Mouse (Mus musculus): Measurements from ENCODE around the gene Olfr105-ps.

Gene Olfr105-ps

DNA sequence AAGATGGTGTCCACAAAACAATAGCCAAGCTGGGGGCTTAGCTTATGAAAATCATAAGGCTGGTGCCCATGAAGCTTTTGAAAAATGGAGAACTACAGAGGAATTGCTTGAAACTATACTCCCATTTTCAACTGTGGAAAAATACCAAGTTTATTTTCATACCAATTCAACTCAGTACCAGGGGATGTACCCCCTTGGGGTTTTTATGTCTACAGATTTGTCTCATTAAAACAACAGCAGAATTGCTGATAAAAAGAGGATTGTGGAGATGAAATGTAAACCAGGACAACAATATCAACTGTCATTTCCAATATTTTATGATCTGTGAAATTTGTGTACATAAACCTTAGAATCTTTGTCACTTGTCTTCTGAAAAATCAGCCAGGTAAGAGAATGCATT is at the start of gene Olfr105-ps:
TSS of gene Olfr105-ps (plus strand) at position 301 of the 400 bp plus-strand sequence.
- in situ Hi-C loops (cut with MboI, MseI), result no loop called here

GRCm38 (mm10) chr17:37339598-37339997 is 39.2 kb upstream of the Olfr105-ps start, which contains the start of gene Olfr103:
Olfr103 (minus strand) TSS chr17:37339698.
- in situ Hi-C loops (cut with MboI, MseI), result no loop called here

- in situ Hi-C loops (cut with MboI, MseI), result no loop called here
Observed at GRCm38 (mm10) chr17:37359282-37359681, 19.6 kb upstream of the Olfr105-ps start, which contains the start of gene Olfr104-ps. Olfr104-ps (plus strand) TSS chr17:37359582.

DNA sequence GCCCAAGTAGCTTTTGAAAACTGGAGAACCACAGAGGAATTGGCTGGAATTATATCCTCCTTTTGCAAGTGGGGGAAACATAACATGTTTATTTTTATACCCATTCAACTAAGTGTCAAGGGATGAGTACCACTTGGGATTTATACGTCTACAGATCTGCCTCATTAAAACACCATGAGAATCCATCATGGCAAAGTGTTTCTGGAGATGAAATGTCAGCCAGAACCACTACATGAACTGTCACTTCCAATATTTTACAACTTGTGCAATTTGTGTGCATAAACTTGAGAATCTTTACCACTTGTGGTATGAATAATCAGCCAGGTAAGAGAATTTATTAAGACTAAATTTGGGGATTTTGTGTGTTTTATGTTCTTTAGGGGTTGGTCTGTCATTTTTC is 11.3 kb downstream of the Olfr105-ps start, which contains the start of gene Olfr106-ps:
TSS of gene Olfr106-ps (plus strand) at position 301 of the 400 bp plus-strand sequence.
- in situ Hi-C loops (cut with MboI, MseI), result no loop called here

DNA sequence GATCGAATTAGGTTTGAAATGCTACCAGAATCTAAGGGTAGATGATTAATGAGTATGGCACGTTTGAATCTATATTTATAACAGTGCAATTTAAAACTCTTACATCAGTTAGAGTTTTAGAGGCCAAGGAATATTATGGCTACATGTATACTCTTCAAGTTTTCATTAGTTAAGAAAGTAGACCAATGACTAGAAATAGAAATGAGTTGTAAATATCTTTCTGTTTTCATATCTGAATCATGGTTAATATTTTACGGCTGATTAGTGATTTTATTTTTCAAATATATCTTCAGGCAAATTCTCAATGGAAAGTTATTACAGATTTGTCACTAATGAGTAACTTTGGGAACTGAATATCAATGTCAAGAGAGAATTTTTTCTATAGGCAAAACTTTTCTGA is 20.1 kb downstream of the Olfr105-ps start, which contains the start of gene Olfr107:
TSS of gene Olfr107 (plus strand) at position 301 of the 400 bp plus-strand sequence.
- in situ Hi-C loops (cut with MboI, MseI), result no loop called here

DNA sequence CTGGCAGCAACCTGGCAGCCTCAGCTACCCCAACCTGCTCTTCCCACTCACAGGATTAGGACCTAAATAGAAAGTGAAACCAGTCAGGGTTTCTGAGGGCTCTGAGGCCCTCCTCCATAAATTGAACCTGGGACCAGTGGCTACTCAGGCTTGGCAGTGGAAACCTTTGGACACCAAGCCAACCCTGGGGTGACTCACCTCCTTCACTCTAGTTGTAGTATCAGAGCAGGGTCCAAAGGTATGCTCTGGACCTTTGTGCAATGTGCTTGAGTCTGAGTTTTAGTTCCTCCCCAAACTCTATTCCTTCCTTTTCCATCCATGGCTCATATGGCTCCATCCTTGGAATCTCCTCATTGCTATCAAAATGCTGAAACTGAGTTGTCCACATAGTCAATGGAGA is 34.5 kb downstream of the Olfr105-ps start:
- in situ Hi-C loops (cut with MboI, MseI), result no loop called here
